Mouse (Mus musculus): ENCODE results near the gene Has1. TPM values are rescaled to one million over a fixed set of nuclear protein-coding genes. Genes with fewer than 3 reads are reported as not detected.
"Not testable (repeated sequence)": the region's sequence is repeated elsewhere in the genome, so short reads cannot be mapped to it uniquely, and the experiment has no call there.

Gene Has1
- total RNA-seq, 4 experiments from 2014 or later = 0.12 to 0.18 (median 0.13) TPM; not detected in 1

DNA sequence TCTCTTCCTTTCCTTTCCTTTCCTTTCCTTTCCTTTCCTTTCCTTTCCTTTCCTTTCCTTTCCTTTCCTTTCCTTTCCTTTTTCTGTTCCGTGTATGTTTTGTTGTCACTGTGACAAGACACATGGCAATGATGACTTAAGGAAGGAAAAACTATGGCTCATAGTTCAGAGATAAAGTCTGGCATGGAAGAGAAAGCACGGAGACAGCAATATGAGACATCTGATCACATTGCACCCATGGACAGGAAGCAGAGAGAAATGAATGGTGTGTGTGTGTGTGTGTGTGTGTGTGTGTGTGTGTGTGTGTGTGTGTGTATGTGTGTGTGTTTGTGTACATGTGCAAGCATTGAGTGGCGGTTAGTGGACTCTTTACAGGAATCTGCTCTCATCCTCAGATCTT, 10.4 kb downstream of the Has1 start:
- not testable (repeated sequence) for DNase-seq (ENCODE audit: low spot score in 2 of 2)

- DNase-seq (ENCODE audit: low spot score in 2 of 2) = no peak
Measured at GRCm38 (mm10) chr17:17843534-17844261, 11.3 kb downstream of the Has1 start.

DNA sequence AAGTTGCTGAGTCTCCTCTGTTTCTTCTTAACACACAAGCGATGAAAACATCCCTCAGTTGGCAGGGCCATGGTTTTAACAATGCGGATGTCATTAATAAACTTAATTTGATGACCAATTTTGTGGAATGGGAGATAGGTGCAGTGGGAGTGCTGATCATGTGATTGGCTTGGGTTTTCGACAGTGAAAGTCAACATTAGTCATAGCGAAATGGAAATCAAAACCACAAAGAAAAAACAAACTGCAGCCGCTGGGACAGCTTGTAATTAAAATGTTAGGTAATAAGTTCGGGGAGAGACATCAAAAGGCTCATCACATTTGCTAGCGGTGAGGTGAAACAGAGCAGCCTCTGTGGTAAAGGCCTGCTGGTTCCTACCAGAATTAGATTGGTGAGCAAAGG, 14.2 kb downstream of the Has1 start:
- no peak for DNase-seq (ENCODE audit: low spot score in 2 of 2)

DNA sequence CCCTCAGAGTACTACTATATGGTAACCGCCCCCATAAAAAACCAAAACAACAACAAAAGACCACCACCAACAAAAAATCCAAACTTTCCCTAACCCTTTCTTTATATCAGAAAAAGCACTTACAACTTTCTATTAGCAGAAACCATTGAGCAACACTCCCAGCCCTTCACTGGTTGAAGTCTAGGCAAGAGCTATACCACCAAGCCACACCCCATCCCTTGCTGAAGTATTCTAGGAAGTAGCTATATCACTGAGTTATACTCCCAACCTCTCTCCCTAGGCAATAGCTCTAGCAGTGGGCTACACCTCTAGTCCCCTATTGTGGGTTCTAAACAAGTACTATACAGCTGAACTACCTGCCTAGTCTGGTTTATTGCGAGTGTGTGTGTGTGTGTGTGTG, 15.7 kb downstream of the Has1 start:
- DNase-seq (ENCODE audit: low spot score in 2 of 2) = no peak

- peak; percentile 96 to 98 for DNase-seq (ENCODE audit: low spot score in 2 of 2)
Measured at GRCm38 (mm10) chr17:17837919-17838701, 16.9 kb downstream of the Has1 start.

DNA sequence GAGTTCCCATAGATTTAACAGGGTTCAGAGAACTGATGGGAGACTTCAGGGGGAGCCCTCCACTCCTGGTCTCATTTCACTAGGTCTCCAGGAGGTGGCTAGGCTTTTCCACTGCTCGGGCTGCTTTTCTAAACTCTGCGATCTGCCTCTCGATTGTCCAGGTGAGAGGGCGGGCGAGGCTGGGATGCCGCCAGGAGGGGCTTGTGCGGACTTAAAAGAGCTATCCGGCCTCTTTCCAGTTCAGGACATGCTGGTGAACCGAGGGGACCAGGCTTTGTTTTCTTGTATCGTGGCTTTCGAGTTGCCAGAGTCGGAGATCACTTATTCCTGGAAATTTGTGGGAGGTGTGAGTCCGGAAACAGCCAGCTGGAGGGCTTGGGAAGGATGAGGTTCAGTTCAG, 17.6 kb downstream of the Has1 start:
- no peak for DNase-seq (ENCODE audit: low spot score in 2 of 2)

DNA sequence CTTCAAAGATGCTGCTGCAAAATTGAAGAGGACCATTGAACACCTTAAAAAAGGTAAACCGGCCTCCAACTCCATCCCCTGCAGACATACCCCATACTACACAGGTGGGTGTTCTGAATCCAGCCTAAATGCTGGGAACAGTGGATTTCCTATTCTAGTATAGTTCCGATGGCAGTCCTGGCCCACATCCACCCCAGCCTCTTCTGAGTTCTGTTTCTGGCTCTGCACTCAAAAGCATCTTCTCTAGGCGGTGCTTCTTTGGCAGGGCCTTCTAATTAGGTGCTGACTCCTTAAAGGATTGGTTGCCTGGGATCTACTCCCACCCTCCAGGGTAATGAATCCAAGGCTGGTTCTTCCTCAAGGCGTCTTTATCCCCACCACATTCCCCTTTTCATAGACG, 18.9 kb downstream of the Has1 start:
- DNase-seq (ENCODE audit: low spot score in 2 of 2) = no peak

- no peak for DNase-seq (ENCODE audit: low spot score in 2 of 2)
Measured at GRCm38 (mm10) chr17:17834896-17835295, 20.1 kb downstream of the Has1 start.

- DNase-seq (ENCODE audit: low spot score in 2 of 2) = no peak
Measured at GRCm38 (mm10) chr17:17830731-17831130, 24.3 kb downstream of the Has1 start.

GRCm38 (mm10) chr17:17829816-17830535, 25.0 kb downstream of the Has1 start:
- no peak for DNase-seq (ENCODE audit: low spot score in 2 of 2)

- no peak for DNase-seq (ENCODE audit: low spot score in 2 of 2)
Measured at GRCm38 (mm10) chr17:17829052-17829785, 25.8 kb downstream of the Has1 start.

- peak; percentile 15 to 34 for DNase-seq (ENCODE audit: low spot score in 2 of 2)
Measured at GRCm38 (mm10) chr17:17828191-17828981, 26.6 kb downstream of the Has1 start.

GRCm38 (mm10) chr17:17827658-17828190, 27.3 kb downstream of the Has1 start:
- DNase-seq (ENCODE audit: low spot score in 2 of 2) = no peak

DNA sequence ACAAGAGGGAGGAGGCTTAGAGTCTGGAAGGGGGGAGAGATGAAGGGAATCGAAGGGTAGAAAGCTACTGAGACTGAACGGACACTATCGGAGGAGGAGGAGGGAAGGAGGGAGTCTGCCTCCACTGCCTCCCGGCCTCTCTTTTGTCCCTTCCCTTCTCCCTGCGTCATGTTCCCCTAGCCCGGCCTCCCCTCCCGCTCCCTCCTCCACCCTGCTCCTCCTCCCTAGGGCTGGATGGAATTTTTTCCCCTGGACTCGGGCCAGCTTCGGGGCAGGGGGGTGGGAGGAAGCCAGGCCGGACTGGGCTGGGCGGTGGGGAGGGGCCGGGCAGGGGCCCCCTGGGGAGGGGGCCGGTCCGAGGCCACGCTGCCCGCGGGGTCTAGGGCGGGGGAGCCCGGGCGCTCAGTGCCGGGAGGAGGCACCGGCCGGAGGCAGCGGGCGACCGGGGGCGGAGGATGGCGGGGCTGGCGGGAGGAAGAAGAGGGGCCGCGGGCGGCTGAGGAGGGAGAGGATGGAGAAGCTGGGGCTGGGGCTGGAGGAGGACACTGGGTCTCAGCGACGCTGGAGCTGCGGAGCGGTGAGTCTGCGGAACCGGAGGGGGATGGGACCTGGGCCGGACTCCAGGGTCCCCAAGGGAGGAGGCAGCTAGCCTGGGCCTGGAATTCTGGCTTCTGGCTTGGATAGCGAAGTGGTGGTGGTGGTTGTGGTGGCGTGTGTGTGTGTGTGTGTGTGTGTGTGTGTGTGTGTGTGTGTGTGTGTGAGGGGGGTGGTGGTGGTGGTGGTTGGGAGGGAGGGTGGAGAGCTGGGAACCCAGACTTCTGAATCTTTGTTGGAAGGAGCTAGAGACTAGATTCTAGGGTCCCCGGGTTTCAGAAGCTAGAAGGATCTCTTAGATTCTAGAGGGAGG, 28.0 kb downstream of the Has1 start, which contains the start of gene Spaca6:
Spaca6 (plus strand) TSS at position 408 of the 907 bp plus-strand sequence.
- peak; percentile 77 to 81 for DNase-seq (ENCODE audit: low spot score in 2 of 2)

DNA sequence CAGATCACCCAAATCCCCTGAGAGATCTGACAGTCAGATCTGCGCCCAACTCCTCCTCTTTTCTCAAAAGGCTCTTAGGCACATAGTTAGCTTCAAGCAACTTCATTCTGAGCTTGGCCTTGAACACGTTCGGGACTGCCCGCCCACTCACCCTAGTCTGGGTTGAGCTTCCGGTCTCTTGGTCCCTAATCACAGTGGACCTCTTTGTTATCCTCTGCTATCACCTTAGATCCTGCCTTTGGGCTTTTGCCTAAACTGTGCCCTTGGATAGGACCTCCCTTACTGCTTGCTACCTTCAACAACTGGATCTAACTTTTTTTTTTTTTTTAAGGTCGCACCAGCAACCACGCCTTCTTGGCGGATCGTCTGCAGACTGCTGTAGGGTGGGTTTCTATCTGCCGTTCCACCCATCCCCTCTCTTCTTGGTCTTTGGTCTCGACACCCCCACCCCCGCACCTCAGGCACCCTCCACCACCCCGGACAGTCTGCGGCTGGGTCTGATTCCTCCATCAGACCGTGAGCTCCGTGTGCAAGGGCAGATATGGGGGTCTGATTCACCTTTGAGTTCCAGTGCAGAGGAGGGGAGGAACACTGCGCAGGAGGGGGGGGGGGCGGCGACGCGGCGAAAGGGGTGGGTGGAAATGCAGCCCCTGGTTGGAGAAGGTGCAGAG, 28.9 kb downstream of the Has1 start:
- DNase-seq (ENCODE audit: low spot score in 2 of 2) = peak in 1 of 2 experiments; percentile 44

DNA sequence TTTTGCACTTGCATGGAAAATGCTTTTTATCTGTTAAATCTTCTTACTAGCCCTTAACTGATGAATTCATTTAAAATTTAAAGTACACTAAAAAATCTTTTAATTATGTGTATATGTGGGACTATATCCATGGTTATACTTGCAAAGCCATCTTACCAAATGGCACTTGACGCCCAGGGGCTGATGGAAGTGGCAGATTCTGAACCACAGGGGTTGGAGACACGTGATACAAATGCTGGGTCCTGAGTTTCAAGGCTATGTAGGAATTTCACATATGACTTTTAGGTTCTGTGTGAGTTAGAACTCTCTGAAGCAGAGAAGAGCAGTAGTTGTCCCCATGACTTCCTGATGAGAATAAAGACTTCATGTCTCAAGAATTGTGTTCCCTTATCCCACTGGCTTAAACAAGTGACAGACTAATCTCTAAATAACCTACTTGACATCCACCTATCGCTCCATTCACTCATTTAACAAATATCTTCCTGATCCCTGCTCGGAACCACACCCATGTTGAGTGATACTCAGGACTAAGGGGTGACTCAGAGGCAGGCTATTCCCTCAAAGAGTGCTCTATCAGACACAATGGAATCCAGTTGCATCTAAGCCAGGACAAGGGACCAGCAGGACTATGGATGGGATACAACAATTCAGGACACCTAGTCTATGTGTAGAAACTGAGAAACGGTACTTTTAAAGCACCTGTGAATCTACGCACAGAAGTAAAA, 31.2 kb downstream of the Has1 start:
- no peak for DNase-seq (ENCODE audit: low spot score in 2 of 2)

- no peak for DNase-seq (ENCODE audit: low spot score in 2 of 2)
Measured at GRCm38 (mm10) chr17:17795527-17795926, 59.5 kb downstream of the Has1 start.

All from gastrocnemius, adult 8-10 months (tissue).